Mouse (Mus musculus) forebrain, embryonic 14.5 days (tissue): ENCODE measurements around the gene Bicc1. TPM values are rescaled to one million over a fixed set of nuclear protein-coding genes. Genes with fewer than 3 reads are reported as not detected.
"Not testable (repeated sequence)": the region's sequence is repeated elsewhere in the genome, so short reads cannot be mapped to it uniquely, and the experiment has no call there.

Experiments used
- ATAC-seq: fragments of 200-750 bp; cut with Nextera tagmentation; 2 replicates; pipeline ENCODE4 v1.8.0; 2017; ENCODE audit warnings: mild to moderate bottlenecking, moderate library complexity
- DNase-seq: peaks from one replicate; pipeline ENCODE4 v3.0.0-alpha.2; 2015; ENCODE audit warnings: low spot score
- H3K27ac ChIP-seq: fragments of 300-500 bp; sonication (generic); 2 replicates; pipeline ENCODE4 v1.5.1; 2014; ENCODE audit warnings: low read depth, mild to moderate bottlenecking, control low read depth, low read length, moderate library complexity
- H3K27me3 ChIP-seq: fragments of 300-500 bp; sonication (generic); replicated peaks from 2 replicates; pipeline ENCODE4 v1.6.1; 2014; ENCODE audit warnings: low read length, control low read depth, mixed read lengths; ENCODE audit not compliant: control insufficient read depth, insufficient read depth
- H3K36me3 ChIP-seq: fragments of 300-500 bp; sonication (generic); 2 replicates; pipeline ENCODE4 v1.6.1; 2014; ENCODE audit warnings: low read length, control low read depth; ENCODE audit not compliant: control insufficient read depth, insufficient read depth
- H3K4me1 ChIP-seq: fragments of 300-500 bp; sonication (generic); 2 replicates; pipeline ENCODE4 v1.6.1; 2014; ENCODE audit warnings: antibody characterized with exemption, low read length, control low read depth; ENCODE audit not compliant: control insufficient read depth, insufficient read depth
- H3K4me2 ChIP-seq: fragments of 300-500 bp; sonication (generic); 2 replicates; pipeline ENCODE4 v1.6.1; 2014; ENCODE audit warnings: mild to moderate bottlenecking, control low read depth, low read length
- H3K4me3 ChIP-seq: fragments of 300-500 bp; sonication (generic); 2 replicates; pipeline ENCODE4 v1.5.1; 2014; ENCODE audit warnings: low read depth, low read length, control low read depth
- H3K9ac ChIP-seq: fragments of 300-500 bp; sonication (generic); 2 replicates; pipeline ENCODE4 v1.6.1; 2014; ENCODE audit warnings: mild to moderate bottlenecking, low read length, control low read depth, moderate library complexity
- H3K9me3 ChIP-seq: fragments of 300-500 bp; sonication (generic); replicated peaks from 2 replicates; pipeline ENCODE4 v1.6.1; 2016; ENCODE audit warnings: low read length, control low read depth, mixed read lengths; ENCODE audit not compliant: control insufficient read depth
- WGBS: fragments of 180-500 bp; shearing (Covaris S2); extraction: QIAGEN DNeasy Blood & Tissue Kit; methylation state at CpG from one replicate; pipeline ENCODE4 v1.1.7; 2014; 5-methylcytosine and 5-hydroxymethylcytosine counted together
- polyA plus RNA-seq: library from polyadenylated mRNA; unstranded; fragments of >200 nt; fragmentation: Nextera tagmentation; extraction: Ambion mirVana; gene quantifications from 2 replicates; pipeline ENCODE4 v1.2.1, GENCODE M21; 2014

Gene Bicc1
- polyA plus RNA-seq, 1 experiment from 2014 or later = 3.2 TPM

GRCm38 (mm10) chr10:70950105-70950424 lies 209.4 kb downstream of the Bicc1 start:
- ATAC-seq (no peak), DNase-seq (no peak)
- Histone ChIP-seq H3K4me2 (peak overlapping the region; percentile 46), H3K4me1 (peaks cover 12% of the 10 kb centered on the region; the same call in 1 of the 2 replicates), H3K27me3 (no peaks in the 10 kb centered on the region), H3K36me3 (no peaks in the 10 kb centered on the region), H3K9ac (no peak overlapping the region), H3K9me3 (no peaks in the 10 kb centered on the region), H3K4me3 (no peak overlapping the region; the same call in 1 of the 2 replicates), H3K27ac (peak overlapping the region; percentile 23; the same call in 1 of the 2 replicates)
- 46% methylated on average over 3 of the region's 3 CpGs for WGBS

GRCm38 (mm10) chr10:70949254-70950104 lies 210.0 kb downstream of the Bicc1 start:
- peak overlapping the region; percentile 13; the same call in 1 of the 2 replicates for H3K4me3 ChIP-seq
- H3K27me3 ChIP-seq = no peaks in the 10 kb centered on the region
- H3K36me3 ChIP-seq = no peaks in the 10 kb centered on the region
- peak overlapping the region; percentile 35; the same call in 1 of the 2 replicates for H3K9ac ChIP-seq
- peak; percentile 56; the same call in 1 of the 2 replicates for ATAC-seq
- H3K4me1 ChIP-seq = peaks cover 12% of the 10 kb centered on the region; the same call in 1 of the 2 replicates
- no peaks in the 10 kb centered on the region for H3K9me3 ChIP-seq
- DNase-seq = peak; percentile 76
- H3K4me2 ChIP-seq = peak overlapping the region; percentile 46
- H3K27ac ChIP-seq = peak overlapping the region; percentile 78; the same call in 1 of the 2 replicates
- WGBS = 20% methylated on average over 23 of the region's 23 CpGs

DNA sequence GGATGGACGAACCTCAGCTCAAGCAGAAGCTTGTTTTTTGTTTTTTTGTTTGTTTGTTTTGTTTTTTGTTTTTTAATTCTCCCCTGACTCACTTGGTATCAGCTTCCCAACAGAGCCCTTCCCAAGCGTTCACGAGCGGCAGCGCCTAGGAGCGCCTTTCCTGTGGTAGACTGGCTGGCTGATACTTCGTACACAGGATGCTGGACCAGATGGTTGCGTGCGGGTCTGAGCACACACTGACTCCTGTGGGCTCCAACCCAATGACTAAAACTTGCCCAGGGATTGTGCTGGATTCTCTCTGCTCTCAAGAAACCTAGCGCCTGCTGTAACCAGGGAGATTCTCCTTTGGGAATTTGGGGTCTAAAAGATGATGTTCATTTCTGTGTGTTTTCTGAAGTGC lies 211.2 kb downstream of the Bicc1 start:
- Histone ChIP-seq H3K27me3 (no peaks in the 10 kb centered on the region), H3K4me2 (no peak overlapping the region), H3K4me1 (peaks cover 12% of the 10 kb centered on the region; the same call in 1 of the 2 replicates), H3K27ac (no peak overlapping the region; the same call in 1 of the 2 replicates), H3K9ac (no peak overlapping the region), H3K36me3 (no peaks in the 10 kb centered on the region), H3K9me3 (no peaks in the 10 kb centered on the region), H3K4me3 (no peak overlapping the region)
- 83% methylated on average over 10 of the region's 10 CpGs for WGBS
- peak; percentile 21 for DNase-seq
- ATAC-seq = no peak

DNA sequence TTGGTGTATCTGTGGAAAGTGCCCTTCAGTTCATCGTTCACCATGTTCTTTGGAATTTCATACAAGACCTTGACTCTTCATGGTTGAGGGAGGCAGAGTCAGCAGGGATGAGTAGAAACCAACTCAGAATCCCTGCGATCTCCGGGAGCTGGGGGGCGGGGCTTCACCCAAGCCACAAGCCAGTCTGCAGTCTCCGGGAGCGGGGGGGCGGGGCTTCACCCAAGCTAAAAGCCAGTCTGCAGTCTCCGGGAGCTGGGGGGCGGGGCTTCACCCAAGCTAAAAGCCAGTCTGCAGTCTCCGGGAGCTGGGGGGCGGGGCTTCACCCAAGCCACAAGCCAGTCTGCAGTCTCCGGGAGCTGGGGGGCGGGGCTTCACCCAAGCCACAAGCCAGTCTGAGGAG lies 213.4 kb downstream of the Bicc1 start:
- H3K4me1 ChIP-seq = peaks cover 12% of the 10 kb centered on the region; the same call in 1 of the 2 replicates
- DNase-seq, H3K27me3 ChIP-seq, ATAC-seq, H3K9me3 ChIP-seq, H3K36me3 ChIP-seq, H3K4me3 ChIP-seq, H3K9ac ChIP-seq, H3K27ac ChIP-seq, H3K4me2 ChIP-seq: not testable (repeated sequence)
- WGBS = 91% methylated on average over 13 of the region's 13 CpGs

DNA sequence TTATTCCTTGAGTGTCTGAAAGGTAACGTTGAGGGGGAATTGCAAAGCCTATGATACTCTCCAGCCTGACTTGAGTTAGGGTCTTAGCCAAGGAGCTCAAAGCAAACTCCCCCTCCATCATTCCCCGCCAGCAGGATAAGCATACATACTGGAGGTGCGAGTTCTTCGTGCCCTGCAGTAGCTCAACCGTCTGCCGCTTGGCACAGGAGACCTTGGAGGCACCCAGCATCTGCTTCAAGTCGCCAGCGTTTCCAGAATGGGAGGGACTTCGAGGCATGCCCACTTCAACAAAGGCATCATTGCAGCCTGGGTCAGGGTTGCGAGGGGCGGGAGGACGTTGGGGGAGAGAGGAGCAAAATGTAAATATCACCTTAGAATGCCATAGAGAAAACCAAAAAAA lies 214.4 kb downstream of the Bicc1 start:
- WGBS = 79% methylated on average over 12 of the region's 12 CpGs
- no peak overlapping the region for H3K9ac ChIP-seq
- no peak overlapping the region for H3K4me2 ChIP-seq
- H3K4me3 ChIP-seq = no peak overlapping the region
- DNase-seq = peak; percentile 29
- no peak for ATAC-seq
- peaks cover 9% of the 10 kb centered on the region; the same call in 1 of the 2 replicates for H3K4me1 ChIP-seq
- no peaks in the 10 kb centered on the region for H3K36me3 ChIP-seq
- H3K27ac ChIP-seq = no peak overlapping the region
- H3K9me3 ChIP-seq = no peaks in the 10 kb centered on the region
- H3K27me3 ChIP-seq = no peaks in the 10 kb centered on the region

- H3K27me3 ChIP-seq = no peaks in the 10 kb centered on the region
- no peaks in the 10 kb centered on the region for H3K4me1 ChIP-seq
- no peak overlapping the region for H3K4me3 ChIP-seq
- H3K9ac ChIP-seq = no peak overlapping the region
- no peaks in the 10 kb centered on the region for H3K36me3 ChIP-seq
- no peak overlapping the region for H3K27ac ChIP-seq
- DNase-seq = no peak
- ATAC-seq = no peak
- no peaks in the 10 kb centered on the region for H3K9me3 ChIP-seq
- 86% methylated on average over 6 of the region's 6 CpGs for WGBS
- no peak overlapping the region for H3K4me2 ChIP-seq
Measured at GRCm38 (mm10) chr10:70941623-70942022, 217.9 kb downstream of the Bicc1 start.

DNA sequence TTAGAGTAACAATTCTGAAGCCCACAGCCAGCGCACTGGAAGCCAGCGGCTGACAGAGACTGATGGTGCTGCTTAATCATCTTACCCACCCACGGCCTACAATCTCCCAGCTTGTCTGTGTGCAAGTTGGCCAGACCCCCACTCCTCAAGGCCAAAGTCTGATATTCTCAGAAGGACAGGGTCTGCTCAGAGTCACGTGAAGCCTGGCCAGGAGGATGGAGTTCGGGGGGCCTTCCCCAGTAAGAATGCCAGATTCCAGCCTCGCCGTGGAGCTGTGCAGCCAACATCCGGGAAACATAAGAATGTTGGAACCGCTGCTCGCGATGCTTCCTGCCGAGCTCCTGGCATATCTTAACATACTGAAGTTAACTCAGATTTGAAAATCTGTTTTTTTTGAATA lies 219.7 kb downstream of the Bicc1 start:
- ATAC-seq (no peak), DNase-seq (no peak)
- Histone ChIP-seq H3K27ac (no peak overlapping the region), H3K9ac (no peak overlapping the region), H3K4me2 (no peak overlapping the region), H3K4me1 (no peaks in the 10 kb centered on the region), H3K36me3 (no peaks in the 10 kb centered on the region), H3K27me3 (no peaks in the 10 kb centered on the region), H3K4me3 (no peak overlapping the region), H3K9me3 (no peaks in the 10 kb centered on the region)
- 79% methylated on average over 12 of the region's 12 CpGs for WGBS

GRCm38 (mm10) chr10:70937450-70937849 lies 222.1 kb downstream of the Bicc1 start:
- Histone ChIP-seq H3K4me2 (no peak overlapping the region), H3K27me3 (no peaks in the 10 kb centered on the region), H3K4me1 (no peaks in the 10 kb centered on the region), H3K4me3 (no peak overlapping the region), H3K36me3 (no peaks in the 10 kb centered on the region), H3K9me3 (no peaks in the 10 kb centered on the region), H3K9ac (no peak overlapping the region), H3K27ac (no peak overlapping the region)
- 92% methylated on average over 6 of the region's 6 CpGs for WGBS
- DNase-seq (no peak), ATAC-seq (no peak)

- no peak for ATAC-seq
- WGBS = 81% methylated on average over 3 of the region's 3 CpGs
Measured at GRCm38 (mm10) chr10:70936008-70936407, 223.5 kb downstream of the Bicc1 start.

More at GRCm38 (mm10) chr10:70936008-70936407, 223.5 kb downstream of the Bicc1 start:
- no peak overlapping the region for H3K27ac ChIP-seq
- no peak for DNase-seq
- no peak overlapping the region for H3K4me2 ChIP-seq
- H3K36me3 ChIP-seq = no peaks in the 10 kb centered on the region
- no peak overlapping the region for H3K9ac ChIP-seq
- no peaks in the 10 kb centered on the region for H3K27me3 ChIP-seq
- H3K9me3 ChIP-seq = no peaks in the 10 kb centered on the region
- H3K4me1 ChIP-seq = no peaks in the 10 kb centered on the region
- H3K4me3 ChIP-seq = no peak overlapping the region
